Mouse (Mus musculus) adrenal gland, adult 18-20 months (tissue): Measurements from ENCODE around the gene Sema6b. TPM values are rescaled to one million over a fixed set of nuclear protein-coding genes. Genes with fewer than 3 reads are reported as not detected.

Experiments
- DNase-seq, 2 experiments: peaks; one replicate each; pipeline ENCODE4 v3.0.0; 2021 to 2022; ENCODE audit warnings: low spot score in 2 of 2
- long read RNA-seq, 2 experiments: library from polyadenylated mRNA; stranded (forward); transcript quantifications; one replicate each; pipeline ENCODE4 v2.0.0; 2021
- total RNA-seq, 2 experiments: library from RNA; stranded (reverse); gene quantifications; 1 replicate in 1 of 2; 2 replicates in 1 of 2; pipeline ENCODE4 v1.2.3; 2021

Sema6b gene
- total RNA-seq: 1 to 10 TPM; 6.3 to 7.0 TPM
- long read RNA-seq, experiment 1, transcript Sema6b-202 (17 exons, 3,156 nt): major isoform, 5 of 11 reads
- long read RNA-seq, experiment 1, partial matches to known transcripts: 0 of 11 reads
- long read RNA-seq, experiment 1, other reads (novel, unspliced or antisense): 4 of 11 reads
- long read RNA-seq, experiment 2, partial matches to known transcripts: 3 of 15 reads
- long read RNA-seq, experiment 2, other reads (novel, unspliced or antisense): 8 of 15 reads

- DNase-seq: peak; percentile 52 to 72
Observed at GRCm38 (mm10) chr17:56139858-56140595, at the start of gene Sema6b. Gene Sema6b (minus strand): TSS chr17:56140343.

GRCm38 (mm10) chr17:56185281-56186141 lies 45.4 kb upstream of the Sema6b start:
- peak in 1 of 2 experiments; percentile 62 for DNase-seq

GRCm38 (mm10) chr17:56183658-56184103 lies 43.5 kb upstream of the Sema6b start, which contains the start of gene Mydgf:
Gene Mydgf (minus strand): TSS chr17:56183920.
- DNase-seq: peak; percentile 94 to 95

- DNase-seq: no peak
Observed at GRCm38 (mm10) chr17:56182975-56183657, 43.0 kb upstream of the Sema6b start.

- no peak for DNase-seq
Observed at GRCm38 (mm10) chr17:56175416-56175815, 35.3 kb upstream of the Sema6b start.

GRCm38 (mm10) chr17:56173401-56174046 lies 33.4 kb upstream of the Sema6b start:
- no peak for DNase-seq

- DNase-seq: no peak
Observed at GRCm38 (mm10) chr17:56171881-56172280, 31.7 kb upstream of the Sema6b start.

- DNase-seq: no peak
Observed at GRCm38 (mm10) chr17:56171456-56171855, 31.3 kb upstream of the Sema6b start.

- no peak for DNase-seq
Observed at GRCm38 (mm10) chr17:56170636-56171035, 30.5 kb upstream of the Sema6b start.

GRCm38 (mm10) chr17:56169830-56170229 lies 29.7 kb upstream of the Sema6b start:
- DNase-seq: no peak

- DNase-seq: no peak
Observed at GRCm38 (mm10) chr17:56165671-56166070, 25.5 kb upstream of the Sema6b start.

- DNase-seq: no peak
Observed at GRCm38 (mm10) chr17:56164510-56164909, 24.4 kb upstream of the Sema6b start.

GRCm38 (mm10) chr17:56163523-56164102 lies 23.5 kb upstream of the Sema6b start:
- DNase-seq: no peak

- peak; percentile 89 to 92 for DNase-seq
Observed at GRCm38 (mm10) chr17:56162231-56162774, 22.2 kb upstream of the Sema6b start, which contains the start of gene Tnfaip8l1. Gene Tnfaip8l1 (plus strand): TSS chr17:56162477.

GRCm38 (mm10) chr17:56159729-56160128 lies 19.6 kb upstream of the Sema6b start:
- peak; percentile 59 to 71 for DNase-seq

GRCm38 (mm10) chr17:56153643-56154042 lies 13.5 kb upstream of the Sema6b start:
- DNase-seq: peak; percentile 67 to 76

GRCm38 (mm10) chr17:56149897-56150296 lies 9.8 kb upstream of the Sema6b start:
- no peak for DNase-seq

GRCm38 (mm10) chr17:56148790-56149618 lies 8.9 kb upstream of the Sema6b start:
- DNase-seq: no peak

GRCm38 (mm10) chr17:56148280-56148679 lies 8.1 kb upstream of the Sema6b start:
- no peak for DNase-seq
